Mouse (Mus musculus): ENCODE measurements around the gene Med4.

The Med4 gene
- long read RNA-seq, experiment 1, transcript Med4-201 (7 exons, 1,328 nt), result major isoform, 28 of 35 reads
- long read RNA-seq, experiment 1, partial matches to known transcripts, result 3 of 35 reads
- long read RNA-seq, experiment 1, other reads (novel, unspliced or antisense), result 0 of 35 reads
- long read RNA-seq, experiment 2, transcript Med4-201 (7 exons, 1,328 nt), result major isoform, 17 of 21 reads
- long read RNA-seq, experiment 2, partial matches to known transcripts, result 1 of 21 reads
- long read RNA-seq, experiment 2, other reads (novel, unspliced or antisense), result 0 of 21 reads

GRCm38 (mm10) chr14:73509765-73510423 lies at the start of gene Med4:
Gene Med4 (plus strand): TSS chr14:73510025.
- intact Hi-C loops (cut with DNase I), result no loop called here

GRCm38 (mm10) chr14:73460514-73461134 lies 49.2 kb upstream of the Med4 start:
- intact Hi-C loops (cut with DNase I), result no loop called here

- intact Hi-C loops (cut with DNase I), result no loop called here
Measured at GRCm38 (mm10) chr14:73462211-73462610, 47.6 kb upstream of the Med4 start.

GRCm38 (mm10) chr14:73467697-73468096 lies 42.1 kb upstream of the Med4 start:
- intact Hi-C loops (cut with DNase I), result loop anchor here (5.0 kb wide), 1 partner anchor 95 kb away; no protein-coding TSS in a partner anchor

GRCm38 (mm10) chr14:73469506-73469905 lies 40.3 kb upstream of the Med4 start:
- intact Hi-C loops (cut with DNase I), result loop anchor here (5.0 kb wide), 1 partner anchor 97 kb away; no protein-coding TSS in a partner anchor

- intact Hi-C loops (cut with DNase I), result loop anchor here (5.0 to 10.0 kb wide), 2 partner anchors 143 to 356 kb away; partner anchors contain the start of gene Rb1
Measured at GRCm38 (mm10) chr14:73470593-73470992, 39.2 kb upstream of the Med4 start.

GRCm38 (mm10) chr14:73472205-73472604 lies 37.6 kb upstream of the Med4 start:
- intact Hi-C loops (cut with DNase I), result loop anchor here (5.0 to 10.0 kb wide), 2 partner anchors 145 to 357 kb away; partner anchors contain the start of gene Rb1

- intact Hi-C loops (cut with DNase I), result loop anchor here (5.0 to 10.0 kb wide), 2 partner anchors 147 to 359 kb away; partner anchors contain the start of gene Rb1
Measured at GRCm38 (mm10) chr14:73473670-73474460, 36.0 kb upstream of the Med4 start.

- intact Hi-C loops (cut with DNase I), result loop anchor here (5.0 to 10.0 kb wide), 2 partner anchors 147 to 360 kb away; partner anchors contain the start of gene Rb1
Measured at GRCm38 (mm10) chr14:73474636-73475093, 35.2 kb upstream of the Med4 start.

- intact Hi-C loops (cut with DNase I), result loop anchor here (10.0 kb wide), 1 partner anchor 361 kb away; no protein-coding TSS in a partner anchor
Measured at GRCm38 (mm10) chr14:73475506-73475905, 34.3 kb upstream of the Med4 start.

GRCm38 (mm10) chr14:73476361-73476934 lies 33.4 kb upstream of the Med4 start:
- intact Hi-C loops (cut with DNase I), result loop anchor here (10.0 kb wide), 1 partner anchor 362 kb away; no protein-coding TSS in a partner anchor

- intact Hi-C loops (cut with DNase I), result loop anchor here (10.0 kb wide), 1 partner anchor 362 kb away; no protein-coding TSS in a partner anchor
Measured at GRCm38 (mm10) chr14:73477077-73477476, 32.7 kb upstream of the Med4 start.

GRCm38 (mm10) chr14:73478321-73478720 lies 31.5 kb upstream of the Med4 start:
- intact Hi-C loops (cut with DNase I), result loop anchor here (10.0 kb wide), 1 partner anchor 364 kb away; no protein-coding TSS in a partner anchor

- intact Hi-C loops (cut with DNase I), result loop anchor here (10.0 kb wide), 1 partner anchor 365 kb away; no protein-coding TSS in a partner anchor
Measured at GRCm38 (mm10) chr14:73479771-73480170, 30.1 kb upstream of the Med4 start.

- intact Hi-C loops (cut with DNase I), result no loop called here
Measured at GRCm38 (mm10) chr14:73483516-73484229, 26.2 kb upstream of the Med4 start.

- intact Hi-C loops (cut with DNase I), result no loop called here
Measured at GRCm38 (mm10) chr14:73484366-73485110, 25.3 kb upstream of the Med4 start.

- intact Hi-C loops (cut with DNase I), result no loop called here
Measured at GRCm38 (mm10) chr14:73486641-73487040, 23.2 kb upstream of the Med4 start.

- intact Hi-C loops (cut with DNase I), result no loop called here
Measured at GRCm38 (mm10) chr14:73493356-73493755, 16.5 kb upstream of the Med4 start.

GRCm38 (mm10) chr14:73494122-73494521 lies 15.7 kb upstream of the Med4 start:
- intact Hi-C loops (cut with DNase I), result no loop called here

All from adrenal gland (tissue).